Mouse (Mus musculus) erythroblast, embryonic 14.5 days (primary cell): ENCODE results near the gene Rhobtb1.

ENCODE experiments used
- GATA1 ChIP-seq: IDR thresholded peaks from 2 replicates; pipeline ENCODE4 v1.6.1; 2012; ENCODE audit warnings: low read length, inconsistent platforms, mixed read lengths
- TAL1 ChIP-seq: IDR thresholded peaks from 3 replicates; pipeline ENCODE4 v1.6.1; 2012; ENCODE audit warnings: low read length, inconsistent platforms, mixed read lengths

- TF ChIP-seq GATA1 (no peak), TAL1 (no peak)
Observed at GRCm38 (mm10) chr10:69156462-69156861, 5.2 kb downstream of the Rhobtb1 start.
